Mouse (Mus musculus) forebrain, embryonic 14.5 days (tissue): ENCODE results near the gene Lrrtm1. TPM values are rescaled to one million over a fixed set of nuclear protein-coding genes. Genes with fewer than 3 reads are reported as not detected.
A peak's percentile ranks its signal among the peaks of the same experiment; 100 is the strongest.

Experiments
- ATAC-seq: fragments of 200-750 bp; cut with Nextera tagmentation; 2 replicates; pipeline ENCODE4 v1.8.0; 2017; ENCODE audit warnings: mild to moderate bottlenecking, moderate library complexity
- DNase-seq: peaks from one replicate; pipeline ENCODE4 v3.0.0-alpha.2; 2015; ENCODE audit warnings: low spot score
- H3K27ac ChIP-seq: fragments of 300-500 bp; sonication (generic); 2 replicates; pipeline ENCODE4 v1.5.1; 2014; ENCODE audit warnings: low read depth, mild to moderate bottlenecking, control low read depth, low read length, moderate library complexity
- H3K27me3 ChIP-seq: fragments of 300-500 bp; sonication (generic); replicated peaks from 2 replicates; pipeline ENCODE4 v1.6.1; 2014; ENCODE audit warnings: low read length, control low read depth, mixed read lengths; ENCODE audit not compliant: control insufficient read depth, insufficient read depth
- H3K36me3 ChIP-seq: fragments of 300-500 bp; sonication (generic); 2 replicates; pipeline ENCODE4 v1.6.1; 2014; ENCODE audit warnings: low read length, control low read depth; ENCODE audit not compliant: control insufficient read depth, insufficient read depth
- H3K4me1 ChIP-seq: fragments of 300-500 bp; sonication (generic); 2 replicates; pipeline ENCODE4 v1.6.1; 2014; ENCODE audit warnings: antibody characterized with exemption, low read length, control low read depth; ENCODE audit not compliant: control insufficient read depth, insufficient read depth
- H3K4me2 ChIP-seq: fragments of 300-500 bp; sonication (generic); 2 replicates; pipeline ENCODE4 v1.6.1; 2014; ENCODE audit warnings: mild to moderate bottlenecking, control low read depth, low read length
- H3K4me3 ChIP-seq: fragments of 300-500 bp; sonication (generic); 2 replicates; pipeline ENCODE4 v1.5.1; 2014; ENCODE audit warnings: low read depth, low read length, control low read depth
- H3K9ac ChIP-seq: fragments of 300-500 bp; sonication (generic); 2 replicates; pipeline ENCODE4 v1.6.1; 2014; ENCODE audit warnings: mild to moderate bottlenecking, low read length, control low read depth, moderate library complexity
- H3K9me3 ChIP-seq: fragments of 300-500 bp; sonication (generic); replicated peaks from 2 replicates; pipeline ENCODE4 v1.6.1; 2016; ENCODE audit warnings: low read length, control low read depth, mixed read lengths; ENCODE audit not compliant: control insufficient read depth
- WGBS: fragments of 180-500 bp; shearing (Covaris S2); extraction: QIAGEN DNeasy Blood & Tissue Kit; methylation state at CpG from one replicate; pipeline ENCODE4 v1.1.7; 2014; 5-methylcytosine and 5-hydroxymethylcytosine counted together
- polyA plus RNA-seq: library from polyadenylated mRNA; unstranded; fragments of >200 nt; fragmentation: Nextera tagmentation; extraction: Ambion mirVana; gene quantifications from 2 replicates; pipeline ENCODE4 v1.2.1, GENCODE M21; 2014

Lrrtm1 gene
- polyA plus RNA-seq, 1 experiment from 2014 or later = 29.6 TPM

GRCm38 (mm10) chr6:77286317-77286716 is 43.8 kb downstream of the Lrrtm1 start:
- no peak for ATAC-seq
- no peaks in the 10 kb centered on the region for H3K27me3 ChIP-seq
- DNase-seq = no peak
- WGBS = 95% methylated on average over 5 of the region's 5 CpGs
- no peaks in the 10 kb centered on the region for H3K36me3 ChIP-seq
- H3K27ac ChIP-seq = no peak overlapping the region
- H3K4me3 ChIP-seq = no peak overlapping the region
- H3K4me2 ChIP-seq = no peak overlapping the region
- no peak overlapping the region for H3K9ac ChIP-seq
- H3K4me1 ChIP-seq = 0 out of 2 replicates have a peak, but pooled peaks cover 1% of the 10 kb centered on the region
- H3K9me3 ChIP-seq = no peaks in the 10 kb centered on the region

GRCm38 (mm10) chr6:77288402-77288801 is 45.9 kb downstream of the Lrrtm1 start:
- Histone ChIP-seq H3K9ac (no peak overlapping the region), H3K36me3 (no peaks in the 10 kb centered on the region), H3K9me3 (no peaks in the 10 kb centered on the region), H3K27ac (no peak overlapping the region), H3K27me3 (no peaks in the 10 kb centered on the region), H3K4me3 (no peak overlapping the region), H3K4me1 (0 out of 2 replicates have a peak, but pooled peaks cover 2% of the 10 kb centered on the region), H3K4me2 (no peak overlapping the region)
- no peak for DNase-seq
- ATAC-seq = no peak

GRCm38 (mm10) chr6:77291415-77291814 is 48.9 kb downstream of the Lrrtm1 start:
- Histone ChIP-seq H3K4me2 (no peak overlapping the region), H3K4me3 (no peak overlapping the region), H3K9ac (no peak overlapping the region), H3K27me3 (no peaks in the 10 kb centered on the region), H3K27ac (no peak overlapping the region; the same call in 1 of the 2 replicates), H3K9me3 (no peaks in the 10 kb centered on the region), H3K4me1 (peaks cover 2% of the 10 kb centered on the region; the same call in 1 of the 2 replicates), H3K36me3 (no peaks in the 10 kb centered on the region)
- 53% methylated on average over 6 of the region's 6 CpGs for WGBS
- DNase-seq (peak; percentile 37), ATAC-seq (no peak)

- no peak overlapping the region for H3K9ac ChIP-seq
- no peak overlapping the region for H3K27ac ChIP-seq
- no peaks in the 10 kb centered on the region for H3K27me3 ChIP-seq
- no peak for DNase-seq
- no peaks in the 10 kb centered on the region for H3K9me3 ChIP-seq
- ATAC-seq = no peak
- 82% methylated on average over 1 of the region's 1 CpGs for WGBS
- H3K4me1 ChIP-seq = no peaks in the 10 kb centered on the region
- no peak overlapping the region for H3K4me3 ChIP-seq
- H3K4me2 ChIP-seq = no peak overlapping the region
- H3K36me3 ChIP-seq = no peaks in the 10 kb centered on the region
Measured at GRCm38 (mm10) chr6:77301305-77301704, 58.8 kb downstream of the Lrrtm1 start.

- WGBS = 97% methylated on average over 3 of the region's 3 CpGs
Measured at GRCm38 (mm10) chr6:77306796-77307195, 64.3 kb downstream of the Lrrtm1 start.

More at GRCm38 (mm10) chr6:77306796-77307195, 64.3 kb downstream of the Lrrtm1 start:
- H3K4me2 ChIP-seq = no peak overlapping the region
- no peaks in the 10 kb centered on the region for H3K4me1 ChIP-seq
- ATAC-seq (no peak), DNase-seq (no peak)
- H3K27me3 ChIP-seq = no peaks in the 10 kb centered on the region
- no peak overlapping the region for H3K27ac ChIP-seq
- H3K4me3 ChIP-seq = no peak overlapping the region
- no peaks in the 10 kb centered on the region for H3K9me3 ChIP-seq
- H3K36me3 ChIP-seq = no peaks in the 10 kb centered on the region
- no peak overlapping the region for H3K9ac ChIP-seq
